Mouse (Mus musculus): ENCODE measurements at regions not wholly inside any gene's neighbourhood (a gene's known extent, or its start where the extent isn't known, plus 50 kb on each side); places are given as distances from the start of the nearest gene placed in this dataset.

- DNase-seq = peak; percentile 76 to 77
Measured at GRCm38 (mm10) chr5:60516416-60516815, 1292.2 kb upstream of the G6pd2 start.

All from cerebellum, postnatal 14 days (tissue).